Mouse (Mus musculus) ES-E14 (cell line): Measurements from ENCODE around the gene Chchd6.

Source experiments
- CHD2 ChIP-seq: IDR thresholded peaks from 2 replicates; pipeline ENCODE4 v1.6.1; 2014; ENCODE audit warnings: mild to moderate bottlenecking, low read depth, low read length, inconsistent platforms
- MAFK ChIP-seq: IDR thresholded peaks from 2 replicates; pipeline ENCODE4 v1.6.1; 2014; ENCODE audit warnings: mild to moderate bottlenecking, low read depth, low read length, inconsistent platforms; ENCODE audit not compliant: insufficient read depth
- ZC3H11A ChIP-seq: IDR thresholded peaks from 2 replicates; pipeline ENCODE4 v1.6.1; 2012; ENCODE audit warnings: low read depth, mild to moderate bottlenecking, inconsistent platforms, low read length, borderline replicate concordance
- ZNF384 ChIP-seq: IDR thresholded peaks from 2 replicates; pipeline ENCODE4 v1.6.1; 2012; ENCODE audit warnings: low read depth, low read length, inconsistent platforms

- TF ChIP-seq CHD2 (no peak), ZNF384 (no peak), MAFK (no peak), ZC3H11A (no peak)
Observed at GRCm38 (mm10) chr6:89452976-89453674, 142.3 kb downstream of the Chchd6 start.
